Mouse (Mus musculus) testis, adult 2 months (tissue): Measurements from ENCODE around the gene Mrpl10. TPM values are rescaled to one million over a fixed set of nuclear protein-coding genes. Genes with fewer than 3 reads are reported as not detected.

ENCODE experiments used
- H3K27ac ChIP-seq: fragments of 200-500 bp; 2 replicates; pipeline ENCODE4 v1.5.1; 2012; ENCODE audit warnings: low read depth, low read length; ENCODE audit not compliant: control insufficient read depth, insufficient read depth
- H3K27me3 ChIP-seq: fragments of 200-500 bp; 2 replicates; pipeline ENCODE4 v1.6.1; 2012; ENCODE audit warnings: mild to moderate bottlenecking, low read length, moderate library complexity; ENCODE audit not compliant: control insufficient read depth, insufficient read depth
- H3K36me3 ChIP-seq: fragments of 200-500 bp; 2 replicates; pipeline ENCODE4 v1.6.1; 2012; ENCODE audit warnings: mild to moderate bottlenecking, low read length; ENCODE audit not compliant: control insufficient read depth, insufficient read depth
- H3K4me1 ChIP-seq: fragments of 200-500 bp; 2 replicates; pipeline ENCODE4 v1.6.1; 2012; ENCODE audit warnings: low read length; ENCODE audit not compliant: control insufficient read depth, insufficient read depth
- H3K4me3 ChIP-seq: fragments of 200-500 bp; 2 replicates; pipeline ENCODE4 v1.5.1; 2012; ENCODE audit warnings: low read depth, mild to moderate bottlenecking, low read length, moderate library complexity, mixed read lengths; ENCODE audit not compliant: control insufficient read depth
- CTCF ChIP-seq: fragments of 200-500 bp; IDR thresholded peaks from 2 replicates; pipeline ENCODE4 v1.5.1; 2012; ENCODE audit warnings: low read depth, mild to moderate bottlenecking, inconsistent platforms, low read length, moderate library complexity; ENCODE audit not compliant: control insufficient read depth, insufficient read depth, insufficient replicate concordance
- POLR2A ChIP-seq: fragments of 200-500 bp; IDR thresholded peaks from 2 replicates; pipeline ENCODE4 v1.6.1; 2012; ENCODE audit warnings: low read depth, mild to moderate bottlenecking, inconsistent platforms, low read length, moderate library complexity; ENCODE audit not compliant: control insufficient read depth
- polyA plus RNA-seq: library from polyadenylated mRNA; depleted of rRNA; stranded (reverse); fragments of >200 nt; gene quantifications from 2 replicates; pipeline ENCODE4 v1.2.3, GENCODE M21; 2012

Mrpl10 gene
- polyA plus RNA-seq, 1 experiment, result 41.7 TPM

- no peaks in the 10 kb centered on the region for H3K4me1 ChIP-seq
- no peaks in the 10 kb centered on the region for H3K36me3 ChIP-seq
- H3K27ac ChIP-seq, result no peak overlapping the region
- no peaks in the 10 kb centered on the region for H3K27me3 ChIP-seq
- H3K4me3 ChIP-seq, result no peak overlapping the region
- TF ChIP-seq CTCF (no peak), POLR2A (no peak)
Observed at GRCm38 (mm10) chr11:97003170-97003569, 38.2 kb upstream of the Mrpl10 start.

- H3K27me3 ChIP-seq, result no peaks in the 10 kb centered on the region
Observed at GRCm38 (mm10) chr11:97007093-97007794, 34.1 kb upstream of the Mrpl10 start.

GRCm38 (mm10) chr11:97009198-97009790 lies 32.1 kb upstream of the Mrpl10 start:
- no peaks in the 10 kb centered on the region for H3K27me3 ChIP-seq
- no peaks in the 10 kb centered on the region for H3K4me1 ChIP-seq
- H3K36me3 ChIP-seq, result no peaks in the 10 kb centered on the region
- TF ChIP-seq POLR2A, result no peak
- TF ChIP-seq CTCF, result no peak
- H3K4me3 ChIP-seq, result no peak overlapping the region
- no peak overlapping the region for H3K27ac ChIP-seq

More at GRCm38 (mm10) chr11:97007093-97007794, 34.1 kb upstream of the Mrpl10 start:
- H3K27ac ChIP-seq, result no peak overlapping the region
- no peaks in the 10 kb centered on the region for H3K4me1 ChIP-seq
- no peak for TF ChIP-seq POLR2A
- TF ChIP-seq CTCF, result no peak
- no peak overlapping the region for H3K4me3 ChIP-seq
- H3K36me3 ChIP-seq, result no peaks in the 10 kb centered on the region

GRCm38 (mm10) chr11:97013121-97013670 lies 28.2 kb upstream of the Mrpl10 start, which contains the start of gene Sp6:
Gene Sp6 (plus strand): TSS chr11:97013394.
- Histone ChIP-seq H3K27ac (no peak within 1 kb of the TSS), H3K4me1 (no peaks in the 10 kb centered on the region), H3K4me3 (no peak within 1 kb of the TSS), H3K36me3 (no peaks in the 10 kb centered on the region), H3K27me3 (no peaks in the 10 kb centered on the region)
- no peak for TF ChIP-seq CTCF
- no peak for TF ChIP-seq POLR2A

- H3K27me3 ChIP-seq, result peaks cover 3% of the 10 kb centered on the region
Observed at GRCm38 (mm10) chr11:97017696-97018582, 23.4 kb upstream of the Mrpl10 start.

GRCm38 (mm10) chr11:97018583-97019344 lies 22.6 kb upstream of the Mrpl10 start:
- Histone ChIP-seq H3K36me3 (no peaks in the 10 kb centered on the region), H3K27ac (no peak overlapping the region), H3K4me1 (peaks cover 8% of the 10 kb centered on the region), H3K27me3 (peaks cover 3% of the 10 kb centered on the region), H3K4me3 (peak overlapping the region; percentile 17)
- TF ChIP-seq POLR2A (no peak), CTCF (no peak)

More at GRCm38 (mm10) chr11:97017696-97018582, 23.4 kb upstream of the Mrpl10 start:
- Histone ChIP-seq H3K4me1 (peaks cover 8% of the 10 kb centered on the region), H3K4me3 (peak overlapping the region; percentile 17), H3K36me3 (no peaks in the 10 kb centered on the region), H3K27ac (no peak overlapping the region)
- TF ChIP-seq CTCF (no peak), POLR2A (no peak)
